Mouse (Mus musculus) lung, embryonic 14.5 days (tissue): ENCODE measurements around the gene Gid4. TPM values are rescaled to one million over a fixed set of nuclear protein-coding genes. Genes with fewer than 3 reads are reported as not detected.

Experiments used
- ATAC-seq: fragments of 200-750 bp; cut with Nextera tagmentation; 2 replicates; pipeline ENCODE4 v1.8.0; 2017; ENCODE audit warnings: mild to moderate bottlenecking, moderate TSS enrichment, moderate library complexity; ENCODE audit not compliant: insufficient read depth
- DNase-seq: peaks from one replicate; pipeline ENCODE4 v3.0.0-alpha.2; 2015
- H3K27ac ChIP-seq: fragments of 300-500 bp; sonication (generic); 2 replicates; pipeline ENCODE4 v1.5.1; 2014; ENCODE audit warnings: low read depth, mild to moderate bottlenecking, moderate library complexity
- H3K27me3 ChIP-seq: fragments of 300-500 bp; sonication (generic); 2 replicates; pipeline ENCODE4 v1.6.1; 2014; ENCODE audit warnings: low read length, control low read depth; ENCODE audit not compliant: insufficient read depth
- H3K36me3 ChIP-seq: fragments of 300-500 bp; sonication (generic); 2 replicates; pipeline ENCODE4 v1.6.1; 2014; ENCODE audit warnings: control low read depth; ENCODE audit not compliant: insufficient read depth
- H3K4me1 ChIP-seq: fragments of 300-500 bp; sonication (generic); 2 replicates; pipeline ENCODE4 v1.6.1; 2014; ENCODE audit warnings: antibody characterized with exemption, control low read depth; ENCODE audit not compliant: insufficient read depth
- H3K4me2 ChIP-seq: fragments of 300-500 bp; sonication (generic); 2 replicates; pipeline ENCODE4 v1.6.1; 2014; ENCODE audit warnings: mild to moderate bottlenecking
- H3K4me3 ChIP-seq: fragments of 300-500 bp; sonication (generic); 2 replicates; pipeline ENCODE4 v1.5.1; 2014; ENCODE audit warnings: low read depth, low read length
- H3K9ac ChIP-seq: fragments of 300-500 bp; sonication (generic); 2 replicates; pipeline ENCODE4 v1.6.1; 2014
- H3K9me3 ChIP-seq: fragments of 300-500 bp; sonication (generic); 2 replicates; pipeline ENCODE4 v1.6.1; 2016; ENCODE audit warnings: low read depth, low read length, control low read depth
- CTCF ChIP-seq: IDR thresholded peaks from 2 replicates; pipeline ENCODE4 v1.5.1; 2016; ENCODE audit warnings: antibody characterized with exemption, low read depth
- WGBS: fragments of 180-500 bp; shearing (Covaris S2); extraction: QIAGEN DNeasy Blood & Tissue Kit; methylation state at CpG from one replicate; pipeline ENCODE4 v1.1.7; 2014; 5-methylcytosine and 5-hydroxymethylcytosine counted together
- polyA plus RNA-seq: library from polyadenylated mRNA; unstranded; fragments of >200 nt; fragmentation: Nextera tagmentation; extraction: Ambion mirVana; gene quantifications from 2 replicates; pipeline ENCODE4 v1.2.1, GENCODE M21; 2014

The Gid4 gene
- polyA plus RNA-seq, 1 experiment from 2014 or later: 27.1 TPM

DNA sequence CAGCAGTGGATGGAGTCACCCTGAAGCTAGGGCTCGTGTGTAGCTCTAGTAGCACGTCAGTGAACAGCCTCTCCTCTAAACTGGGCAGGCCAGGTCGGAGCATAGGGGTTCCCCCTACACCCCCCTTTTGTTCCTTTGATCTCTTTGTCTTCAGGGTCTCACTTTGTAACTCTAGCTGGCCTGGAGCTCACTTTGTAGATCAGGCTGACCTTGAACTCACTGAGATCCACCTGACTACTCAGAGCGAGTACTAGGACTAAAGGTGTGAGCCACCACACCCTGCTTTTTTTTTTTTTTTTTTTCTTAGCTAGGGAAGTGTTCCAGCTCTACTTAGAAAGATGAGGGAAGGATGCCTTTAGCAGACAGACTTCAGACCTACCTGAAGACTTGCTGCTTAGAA lies 27.1 kb downstream of the Gid4 start:
- Histone ChIP-seq H3K4me1 (no peaks in the 10 kb centered on the region), H3K27ac (no peak overlapping the region), H3K27me3 (no peaks in the 10 kb centered on the region), H3K4me2 (no peak overlapping the region), H3K9ac (no peak overlapping the region), H3K9me3 (no peaks in the 10 kb centered on the region), H3K4me3 (no peak overlapping the region), H3K36me3 (peaks cover 33% of the 10 kb centered on the region)
- ATAC-seq (no peak), DNase-seq (no peak)
- WGBS: 65% methylated on average over 4 of the region's 4 CpGs
- TF ChIP-seq CTCF: no peak

DNA sequence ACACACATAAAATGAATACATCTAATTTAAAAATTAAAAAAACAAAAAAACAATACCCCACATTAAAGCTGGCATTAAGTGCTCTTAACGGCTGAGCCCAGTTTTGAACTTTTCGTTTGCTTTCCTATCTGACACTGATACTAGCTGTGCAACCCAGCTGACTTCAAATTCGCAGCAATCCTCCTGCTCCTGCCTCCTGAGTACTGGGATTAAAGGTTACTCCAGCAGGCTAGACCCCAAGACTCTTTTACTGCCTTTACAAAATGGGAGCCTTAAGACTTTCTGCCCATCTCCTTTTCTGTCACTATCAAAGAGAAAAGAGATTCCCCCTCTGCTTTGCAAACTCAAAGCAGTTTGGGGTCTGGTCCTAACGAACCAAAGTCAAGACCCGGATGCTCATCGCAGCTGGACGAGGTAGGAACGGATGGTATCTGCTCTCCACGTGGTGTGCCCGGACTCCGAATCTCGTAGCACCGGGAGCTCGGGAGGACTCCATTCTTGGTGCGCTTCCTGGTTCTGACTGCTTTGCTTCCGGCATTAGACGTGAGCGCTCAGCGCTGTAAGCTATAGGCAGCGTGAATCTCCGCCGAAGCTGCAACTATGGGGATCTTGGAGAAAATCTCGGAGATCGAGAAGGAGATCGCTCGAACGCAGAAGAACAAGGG lies 37.3 kb downstream of the Gid4 start, which contains the start of gene Drg2:
Gene Drg2 (plus strand): TSS at position 512 of the 665 bp plus-strand sequence.
- peak within 1 kb of the TSS; percentile 72 for H3K4me3 ChIP-seq

DNA sequence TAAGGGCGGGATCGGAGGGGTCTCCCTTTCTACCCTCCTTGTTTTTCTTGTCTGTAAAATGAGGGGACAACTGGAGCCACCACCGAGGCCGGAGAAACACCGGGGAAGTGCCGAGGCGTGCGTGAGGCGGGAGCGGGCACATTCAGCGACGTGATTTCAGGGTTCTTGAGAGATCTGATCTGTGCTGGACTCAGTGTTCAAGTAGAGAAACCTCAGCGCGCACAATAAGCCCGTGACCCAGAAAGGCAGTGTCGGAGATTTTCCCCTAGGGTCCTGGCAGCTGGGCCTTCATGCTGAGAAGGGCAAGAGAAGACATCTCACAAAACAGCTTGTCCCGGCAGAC lies 37.8 kb downstream of the Gid4 start:
- H3K4me3 ChIP-seq: peak overlapping the region; percentile 72
- H3K27ac ChIP-seq: no peak overlapping the region
- H3K27me3 ChIP-seq: no peaks in the 10 kb centered on the region
- peak; percentile 42 for ATAC-seq
- 0 out of 2 replicates have a peak, but pooled peaks cover 5% of the 10 kb centered on the region for H3K4me1 ChIP-seq
- no peaks in the 10 kb centered on the region for H3K9me3 ChIP-seq
- no peak for TF ChIP-seq CTCF
- DNase-seq: no peak
- 1% methylated on average over 17 of the region's 17 CpGs for WGBS
- H3K9ac ChIP-seq: peak overlapping the region; percentile 88
- peaks cover 35% of the 10 kb centered on the region for H3K36me3 ChIP-seq
- H3K4me2 ChIP-seq: peak overlapping the region; percentile 93

More for the DNA sequence above, 37.3 kb downstream of the Gid4 start, which contains the start of gene Drg2:
- Histone ChIP-seq H3K9me3 (no peaks in the 10 kb centered on the region), H3K9ac (peak within 1 kb of the TSS; percentile 88), H3K36me3 (peaks cover 30% of the 10 kb centered on the region), H3K27me3 (no peaks in the 10 kb centered on the region), H3K4me1 (0 out of 2 replicates have a peak, but pooled peaks cover 5% of the 10 kb centered on the region), H3K27ac (no peak within 1 kb of the TSS), H3K4me2 (peak within 1 kb of the TSS; percentile 93)
- WGBS: 5% methylated on average over 27 of the region's 27 CpGs
- no peak for TF ChIP-seq CTCF
- peak; percentile 93 for ATAC-seq
- DNase-seq: peak; percentile 96

DNA sequence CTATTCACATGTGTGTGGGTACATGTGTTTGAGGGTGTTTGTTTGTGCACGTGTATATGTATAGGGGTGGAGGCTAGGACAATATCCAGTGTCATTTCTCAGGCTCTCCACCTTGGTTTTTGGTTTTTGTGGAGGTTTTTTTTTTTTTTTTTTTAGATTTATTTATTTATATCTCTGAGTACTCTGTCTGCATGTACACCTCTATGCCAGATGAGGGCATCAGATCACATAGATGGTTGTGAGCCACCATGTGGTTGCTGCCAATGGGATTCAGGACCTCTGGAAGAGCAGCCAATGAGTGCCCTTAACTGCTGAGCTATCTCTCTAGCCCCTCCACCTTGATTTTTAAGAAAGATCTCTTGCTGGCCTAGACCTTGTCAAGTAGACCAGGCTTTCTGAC lies 41.0 kb downstream of the Gid4 start:
- Histone ChIP-seq H3K4me1 (0 out of 2 replicates have a peak, but pooled peaks cover 5% of the 10 kb centered on the region), H3K27ac (no peak overlapping the region), H3K4me3 (no peak overlapping the region), H3K27me3 (no peaks in the 10 kb centered on the region), H3K9me3 (no peaks in the 10 kb centered on the region), H3K36me3 (peaks cover 68% of the 10 kb centered on the region), H3K9ac (no peak overlapping the region), H3K4me2 (no peak overlapping the region)
- 92% methylated on average over 1 of the region's 1 CpGs for WGBS
- TF ChIP-seq CTCF: no peak
- no peak for ATAC-seq
- DNase-seq: peak; percentile 12

DNA sequence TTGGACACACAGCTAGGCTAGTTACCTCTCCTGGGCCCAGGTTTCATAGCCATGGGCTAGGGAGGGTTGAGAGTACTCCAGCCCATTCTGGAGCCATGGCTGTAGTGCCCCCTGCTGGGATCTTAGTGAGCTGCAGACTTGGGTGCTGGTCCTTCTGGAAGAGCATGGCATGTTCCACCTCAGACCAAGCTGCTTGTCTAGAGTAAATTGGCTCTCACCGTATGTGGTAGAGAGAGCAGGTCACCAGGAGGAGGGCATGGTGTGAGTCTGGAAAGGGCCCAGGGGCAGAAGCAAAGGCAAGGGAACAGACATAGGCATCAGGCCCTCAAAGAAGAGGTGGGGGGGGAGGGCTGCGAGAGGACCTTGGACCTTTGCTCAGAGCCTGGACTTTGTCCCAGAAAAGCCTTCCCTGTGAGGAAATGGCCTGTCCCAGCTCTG lies 49.0 kb downstream of the Gid4 start:
- Histone ChIP-seq H3K4me2 (no peak overlapping the region), H3K27ac (no peak overlapping the region), H3K9ac (no peak overlapping the region), H3K4me1 (no peaks in the 10 kb centered on the region), H3K27me3 (no peaks in the 10 kb centered on the region), H3K4me3 (no peak overlapping the region), H3K36me3 (peaks cover 87% of the 10 kb centered on the region), H3K9me3 (no peaks in the 10 kb centered on the region)
- peak; percentile 65 for DNase-seq
- 97% methylated on average over 2 of the region's 2 CpGs for whole genome bisulfite sequencing
- peak; percentile 67 for TF ChIP-seq CTCF
- no peak for ATAC-seq

DNA sequence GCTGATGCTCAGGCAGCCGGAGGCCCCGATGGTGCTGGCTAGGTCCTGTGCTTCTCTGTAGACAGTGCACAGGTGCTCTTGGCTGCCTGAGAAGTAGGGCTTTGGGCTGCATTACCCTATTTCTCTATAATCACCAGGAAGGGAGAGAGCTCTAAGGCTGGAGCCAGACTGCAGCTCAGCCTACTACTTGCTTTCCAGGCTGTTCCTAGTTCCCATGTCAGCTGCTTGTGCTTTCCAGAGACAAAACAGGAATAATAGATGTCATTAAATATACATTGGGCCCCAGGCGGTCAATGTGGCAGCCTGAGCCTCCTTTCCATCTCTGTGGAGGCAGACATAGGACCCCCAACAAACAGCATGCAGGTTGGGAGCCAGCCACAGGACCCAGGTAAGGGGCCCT lies 52.1 kb downstream of the Gid4 start, which contains the start of gene Myo15:
Gene Myo15 (plus strand): TSS at position 301 of the 400 bp plus-strand sequence.
- Histone ChIP-seq H3K9me3 (no peaks in the 10 kb centered on the region), H3K27ac (no peak within 1 kb of the TSS), H3K9ac (no peak within 1 kb of the TSS), H3K4me3 (no peak within 1 kb of the TSS), H3K27me3 (no peaks in the 10 kb centered on the region), H3K4me2 (no peak within 1 kb of the TSS), H3K36me3 (peaks cover 56% of the 10 kb centered on the region), H3K4me1 (no peaks in the 10 kb centered on the region)
- DNase-seq (no peak), ATAC-seq (no peak)
- WGBS: 90% methylated on average over 3 of the region's 3 CpGs
- no peak for TF ChIP-seq CTCF

DNA sequence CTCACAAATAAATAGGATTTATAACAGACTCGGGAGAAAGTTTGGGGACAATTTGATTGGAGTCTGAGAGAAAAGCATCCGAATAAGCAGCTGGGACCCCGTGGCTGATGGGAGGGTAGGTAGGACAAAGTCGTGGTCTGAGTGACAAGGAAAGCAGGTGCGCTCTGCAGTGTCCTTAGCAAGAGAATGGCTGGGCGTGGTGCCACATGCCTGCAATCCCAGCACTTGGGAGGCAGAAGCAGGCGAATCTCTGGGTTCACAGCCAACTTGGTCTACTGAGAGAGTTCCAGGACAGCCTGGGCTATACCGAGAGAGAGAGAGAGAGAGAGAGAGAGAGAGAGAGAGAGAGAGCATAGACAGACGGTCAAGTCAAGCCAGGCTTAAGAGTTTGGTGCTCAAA lies 53.8 kb downstream of the Gid4 start:
- no peak overlapping the region for H3K9ac ChIP-seq
- WGBS: 73% methylated on average over 9 of the region's 9 CpGs
- peaks cover 39% of the 10 kb centered on the region for H3K36me3 ChIP-seq
- H3K27ac ChIP-seq: no peak overlapping the region
- H3K4me3 ChIP-seq: no peak overlapping the region
- no peak for DNase-seq
- H3K27me3 ChIP-seq: no peaks in the 10 kb centered on the region
- ATAC-seq: no peak
- no peaks in the 10 kb centered on the region for H3K4me1 ChIP-seq
- TF ChIP-seq CTCF: no peak
- H3K9me3 ChIP-seq: no peaks in the 10 kb centered on the region
- no peak overlapping the region for H3K4me2 ChIP-seq
